Mouse (Mus musculus) forebrain, embryonic 14.5 days (tissue): ENCODE measurements around the gene E130308A19Rik. TPM values are rescaled to one million over a fixed set of nuclear protein-coding genes. Genes with fewer than 3 reads are reported as not detected.

Experiments used
- ATAC-seq: fragments of 200-750 bp; cut with Nextera tagmentation; 2 replicates; pipeline ENCODE4 v1.8.0; 2017; ENCODE audit warnings: mild to moderate bottlenecking, moderate library complexity
- DNase-seq: peaks from one replicate; pipeline ENCODE4 v3.0.0-alpha.2; 2015; ENCODE audit warnings: low spot score
- H3K27ac ChIP-seq: fragments of 300-500 bp; sonication (generic); 2 replicates; pipeline ENCODE4 v1.5.1; 2014; ENCODE audit warnings: low read depth, mild to moderate bottlenecking, control low read depth, low read length, moderate library complexity
- H3K27me3 ChIP-seq: fragments of 300-500 bp; sonication (generic); replicated peaks from 2 replicates; pipeline ENCODE4 v1.6.1; 2014; ENCODE audit warnings: low read length, control low read depth, mixed read lengths; ENCODE audit not compliant: control insufficient read depth, insufficient read depth
- H3K36me3 ChIP-seq: fragments of 300-500 bp; sonication (generic); 2 replicates; pipeline ENCODE4 v1.6.1; 2014; ENCODE audit warnings: low read length, control low read depth; ENCODE audit not compliant: control insufficient read depth, insufficient read depth
- H3K4me1 ChIP-seq: fragments of 300-500 bp; sonication (generic); 2 replicates; pipeline ENCODE4 v1.6.1; 2014; ENCODE audit warnings: antibody characterized with exemption, low read length, control low read depth; ENCODE audit not compliant: control insufficient read depth, insufficient read depth
- H3K4me2 ChIP-seq: fragments of 300-500 bp; sonication (generic); 2 replicates; pipeline ENCODE4 v1.6.1; 2014; ENCODE audit warnings: mild to moderate bottlenecking, control low read depth, low read length
- H3K4me3 ChIP-seq: fragments of 300-500 bp; sonication (generic); 2 replicates; pipeline ENCODE4 v1.5.1; 2014; ENCODE audit warnings: low read depth, low read length, control low read depth
- H3K9ac ChIP-seq: fragments of 300-500 bp; sonication (generic); 2 replicates; pipeline ENCODE4 v1.6.1; 2014; ENCODE audit warnings: mild to moderate bottlenecking, low read length, control low read depth, moderate library complexity
- H3K9me3 ChIP-seq: fragments of 300-500 bp; sonication (generic); replicated peaks from 2 replicates; pipeline ENCODE4 v1.6.1; 2016; ENCODE audit warnings: low read length, control low read depth, mixed read lengths; ENCODE audit not compliant: control insufficient read depth
- whole genome bisulfite sequencing: fragments of 180-500 bp; shearing (Covaris S2); extraction: QIAGEN DNeasy Blood & Tissue Kit; methylation state at CpG from one replicate; pipeline ENCODE4 v1.1.7; 2014; 5-methylcytosine and 5-hydroxymethylcytosine counted together
- polyA plus RNA-seq: library from polyadenylated mRNA; unstranded; fragments of >200 nt; fragmentation: Nextera tagmentation; extraction: Ambion mirVana; gene quantifications from 2 replicates; pipeline ENCODE4 v1.2.1, GENCODE M21; 2014

Gene E130308A19Rik
- polyA plus RNA-seq, 1 experiment from 2014 or later = 22.6 TPM

- no peak for ATAC-seq
- no peak overlapping the region for H3K27ac ChIP-seq
- H3K9ac ChIP-seq = peak overlapping the region; percentile 52; the same call in 1 of the 2 replicates
- H3K4me1 ChIP-seq = peaks cover 6% of the 10 kb centered on the region
- no peak for DNase-seq
- peak overlapping the region; percentile 85; the same call in 1 of the 2 replicates for H3K4me3 ChIP-seq
- H3K36me3 ChIP-seq = no peaks in the 10 kb centered on the region
- H3K9me3 ChIP-seq = no peaks in the 10 kb centered on the region
- 79% methylated on average over 1 of the region's 1 CpGs for WGBS
- no peaks in the 10 kb centered on the region for H3K27me3 ChIP-seq
- peak overlapping the region; percentile 98 for H3K4me2 ChIP-seq
These were observed 178.7 kb downstream of the E130308A19Rik start for GRCm38 (mm10) chr4:59804754-59805153.

- ATAC-seq (peak; percentile 96), DNase-seq (peak; percentile 94)
- Histone ChIP-seq H3K9ac (peak within 1 kb of the TSS; percentile 84), H3K27ac (peak within 1 kb of the TSS; percentile 60; the same call in 1 of the 2 replicates), H3K27me3 (no peaks in the 10 kb centered on the region), H3K4me3 (peak within 1 kb of the TSS; percentile 85), H3K4me2 (peak within 1 kb of the TSS; percentile 98), H3K9me3 (no peaks in the 10 kb centered on the region), H3K4me1 (peaks cover 6% of the 10 kb centered on the region), H3K36me3 (no peaks in the 10 kb centered on the region)
- 2% methylated on average over 45 of the region's 45 CpGs for WGBS
These were observed 179.4 kb downstream of the E130308A19Rik start, which contains the start of gene Snx30 for GRCm38 (mm10) chr4:59805181-59805967. Gene Snx30 (plus strand): TSS chr4:59805840.

GRCm38 (mm10) chr4:59805968-59806878 is 180.2 kb downstream of the E130308A19Rik start:
- Histone ChIP-seq H3K36me3 (no peaks in the 10 kb centered on the region), H3K9me3 (no peaks in the 10 kb centered on the region), H3K9ac (peak overlapping the region; percentile 84), H3K4me1 (peaks cover 6% of the 10 kb centered on the region), H3K4me3 (peak overlapping the region; percentile 85), H3K27ac (peak overlapping the region; percentile 60; the same call in 1 of the 2 replicates), H3K4me2 (peak overlapping the region; percentile 98), H3K27me3 (no peaks in the 10 kb centered on the region)
- ATAC-seq (peak; percentile 67), DNase-seq (peak; percentile 17)
- 1% methylated on average over 43 of the region's 58 CpGs for WGBS

- Histone ChIP-seq H3K27me3 (no peaks in the 10 kb centered on the region), H3K9ac (peak overlapping the region; percentile 84), H3K4me2 (peak overlapping the region; percentile 98), H3K27ac (no peak overlapping the region), H3K4me1 (peaks cover 6% of the 10 kb centered on the region), H3K4me3 (peak overlapping the region; percentile 85), H3K36me3 (no peaks in the 10 kb centered on the region), H3K9me3 (no peaks in the 10 kb centered on the region)
- WGBS = 5% methylated on average over 9 of the region's 9 CpGs
- ATAC-seq (no peak), DNase-seq (no peak)
These were observed 180.8 kb downstream of the E130308A19Rik start for GRCm38 (mm10) chr4:59806879-59807195.

GRCm38 (mm10) chr4:59807521-59807920 is 181.5 kb downstream of the E130308A19Rik start:
- Histone ChIP-seq H3K9ac (no peak overlapping the region), H3K4me2 (peak overlapping the region; percentile 98)
- DNase-seq = no peak

GRCm38 (mm10) chr4:59808396-59808795 is 182.4 kb downstream of the E130308A19Rik start:
- H3K36me3 ChIP-seq = no peaks in the 10 kb centered on the region
- ATAC-seq (no peak), DNase-seq (no peak)
- no peaks in the 10 kb centered on the region for H3K9me3 ChIP-seq
- peaks cover 6% of the 10 kb centered on the region for H3K4me1 ChIP-seq
- 82% methylated on average over 5 of the region's 5 CpGs for WGBS
- no peak overlapping the region for H3K4me3 ChIP-seq
- no peak overlapping the region for H3K9ac ChIP-seq
- H3K4me2 ChIP-seq = no peak overlapping the region
- H3K27ac ChIP-seq = no peak overlapping the region
- no peaks in the 10 kb centered on the region for H3K27me3 ChIP-seq

More at GRCm38 (mm10) chr4:59807521-59807920, 181.5 kb downstream of the E130308A19Rik start:
- H3K4me1 ChIP-seq = peaks cover 6% of the 10 kb centered on the region
- H3K36me3 ChIP-seq = no peaks in the 10 kb centered on the region
- H3K4me3 ChIP-seq = peak overlapping the region; percentile 85; the same call in 1 of the 2 replicates
- ATAC-seq = no peak
- H3K27me3 ChIP-seq = no peaks in the 10 kb centered on the region
- 75% methylated on average over 2 of the region's 2 CpGs for WGBS
- H3K27ac ChIP-seq = no peak overlapping the region
- no peaks in the 10 kb centered on the region for H3K9me3 ChIP-seq

Other genes starting within 250 kb of the E130308A19Rik start
- gene Susd1, start 187.6 kb upstream of the E130308A19Rik start, polyA plus RNA-seq = 0.66 and 0.70 TPM in 2 replicates
- gene Ptbp3, start 76.8 kb upstream of the E130308A19Rik start, polyA plus RNA-seq = 22.9 and 23.5 TPM in 2 replicates
- gene Hsdl2, start 44.6 kb upstream of the E130308A19Rik start, polyA plus RNA-seq = 18.6 and 22.5 TPM in 2 replicates
- 68.0 and 72.1 TPM in 2 replicates for gene Inip, start 175.4 kb downstream of the E130308A19Rik start, polyA plus RNA-seq
- gene Snx30, start 179.6 kb downstream of the E130308A19Rik start, polyA plus RNA-seq = 9.8 and 11.4 TPM in 2 replicates